Mouse (Mus musculus) neural tube, embryonic 14.5 days (tissue): ENCODE data around the gene Cgref1. TPM values are rescaled to one million over a fixed set of nuclear protein-coding genes. Genes with fewer than 3 reads are reported as not detected.

Experiments
- ATAC-seq: fragments of 200-750 bp; cut with Nextera tagmentation; 2 replicates; pipeline ENCODE4 v1.8.0; 2017; ENCODE audit warnings: low read depth, mild to moderate bottlenecking, moderate TSS enrichment, moderate library complexity
- H3K27ac ChIP-seq: fragments of 300-500 bp; sonication (generic); 2 replicates; pipeline ENCODE4 v1.5.1; 2014; ENCODE audit warnings: low read depth, mild to moderate bottlenecking, control low read depth, low read length, moderate library complexity, mixed read lengths
- H3K27me3 ChIP-seq: fragments of 300-500 bp; sonication (generic); 2 replicates; pipeline ENCODE4 v1.6.1; 2014; ENCODE audit warnings: low read length; ENCODE audit not compliant: control insufficient read depth, insufficient read depth
- H3K36me3 ChIP-seq: fragments of 300-500 bp; sonication (generic); 2 replicates; pipeline ENCODE4 v1.6.1; 2014; ENCODE audit warnings: low read length, mixed read lengths; ENCODE audit not compliant: control insufficient read depth, insufficient read depth
- H3K4me1 ChIP-seq: fragments of 300-500 bp; sonication (generic); 2 replicates; pipeline ENCODE4 v1.6.1; 2014; ENCODE audit warnings: low read length; ENCODE audit not compliant: control insufficient read depth, insufficient read depth
- H3K4me2 ChIP-seq: fragments of 300-500 bp; sonication (generic); 2 replicates; pipeline ENCODE4 v1.6.1; 2014; ENCODE audit warnings: mild to moderate bottlenecking, low read depth, low read length, control low read depth
- H3K4me3 ChIP-seq: fragments of 300-500 bp; sonication (generic); 2 replicates; pipeline ENCODE4 v1.5.1; 2014; ENCODE audit warnings: low read depth, low read length, control low read depth, mixed read lengths
- H3K9ac ChIP-seq: fragments of 300-500 bp; sonication (generic); replicated peaks from 2 replicates; pipeline ENCODE4 v1.6.1; 2014; ENCODE audit warnings: low read depth, mild to moderate bottlenecking, control low read depth, low read length, mixed read lengths
- H3K9me3 ChIP-seq: fragments of 300-500 bp; sonication (generic); 2 replicates; pipeline ENCODE4 v1.6.1; 2016; ENCODE audit warnings: low read length; ENCODE audit not compliant: control insufficient read depth
- WGBS: fragments of 180-500 bp; shearing (Covaris S2); extraction: QIAGEN DNeasy Blood & Tissue Kit; methylation state at CpG from one replicate; pipeline ENCODE4 v1.1.7; 2014; 5-methylcytosine and 5-hydroxymethylcytosine counted together
- polyA plus RNA-seq: library from polyadenylated mRNA; unstranded; fragments of >200 nt; fragmentation: Nextera tagmentation; extraction: Ambion mirVana; gene quantifications from 2 replicates; pipeline ENCODE4 v1.2.1, GENCODE M21; 2014

Cgref1 gene
- polyA plus RNA-seq, 1 experiment from 2014 or later, result 76.4 TPM

DNA sequence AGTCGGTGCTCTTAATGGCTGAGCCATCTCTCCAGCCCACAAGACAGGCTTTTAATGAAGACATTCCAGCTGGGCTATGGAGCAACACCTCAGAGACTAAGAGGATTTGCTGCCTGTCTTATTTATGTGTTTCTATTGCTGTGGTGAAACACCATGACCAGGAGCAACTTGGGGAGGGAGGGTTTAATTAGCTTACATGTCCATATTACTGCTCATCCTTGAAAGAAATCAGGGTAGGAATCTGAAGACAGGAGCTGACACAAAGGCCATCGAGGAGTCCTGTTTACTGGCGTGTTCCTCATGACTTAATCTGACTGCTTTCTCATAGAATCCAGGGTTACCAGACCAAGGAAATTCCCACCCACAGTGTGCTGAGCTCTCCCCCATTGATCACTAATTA lies 18.5 kb upstream of the Cgref1 start:
- no peak for ATAC-seq
- no peak overlapping the region for H3K4me2 ChIP-seq
- no peak overlapping the region for H3K4me3 ChIP-seq
- no peaks in the 10 kb centered on the region for H3K27me3 ChIP-seq
- H3K9me3 ChIP-seq, result no peaks in the 10 kb centered on the region
- H3K27ac ChIP-seq, result no peak overlapping the region
- no peaks in the 10 kb centered on the region for H3K36me3 ChIP-seq
- WGBS, result 60% methylated on average over 3 of the region's 3 CpGs
- H3K4me1 ChIP-seq, result peaks cover 6% of the 10 kb centered on the region
- no peak overlapping the region for H3K9ac ChIP-seq

- Histone ChIP-seq H3K4me1 (peaks cover 20% of the 10 kb centered on the region), H3K27ac (no peak overlapping the region), H3K36me3 (peaks cover 11% of the 10 kb centered on the region; the same call in 1 of the 2 replicates), H3K27me3 (no peaks in the 10 kb centered on the region), H3K9me3 (no peaks in the 10 kb centered on the region), H3K4me2 (no peak overlapping the region), H3K4me3 (no peak overlapping the region), H3K9ac (no peak overlapping the region)
- WGBS, result 81% methylated on average over 10 of the region's 10 CpGs
- ATAC-seq, result no peak
Measured at GRCm38 (mm10) chr5:30961545-30962505, 16.4 kb upstream of the Cgref1 start.

GRCm38 (mm10) chr5:30960814-30961213 lies 15.4 kb upstream of the Cgref1 start:
- Histone ChIP-seq H3K9ac (no peak overlapping the region), H3K36me3 (peaks cover 11% of the 10 kb centered on the region; the same call in 1 of the 2 replicates), H3K9me3 (no peaks in the 10 kb centered on the region), H3K4me3 (no peak overlapping the region; the same call in 1 of the 2 replicates), H3K27me3 (no peaks in the 10 kb centered on the region), H3K4me2 (peak overlapping the region; percentile 42; the same call in 1 of the 2 replicates), H3K4me1 (peaks cover 20% of the 10 kb centered on the region), H3K27ac (no peak overlapping the region)
- ATAC-seq, result no peak
- 81% methylated on average over 2 of the region's 2 CpGs for WGBS

GRCm38 (mm10) chr5:30959966-30960501 lies 14.6 kb upstream of the Cgref1 start, which contains the start of gene Preb:
Preb (minus strand) TSS chr5:30960361.
- Histone ChIP-seq H3K4me3 (peak within 1 kb of the TSS; percentile 86), H3K9me3 (no peaks in the 10 kb centered on the region), H3K4me2 (peak within 1 kb of the TSS; percentile 95), H3K4me1 (peaks cover 20% of the 10 kb centered on the region), H3K36me3 (peaks cover 17% of the 10 kb centered on the region), H3K9ac (peak within 1 kb of the TSS; percentile 89), H3K27ac (peak within 1 kb of the TSS; percentile 84), H3K27me3 (no peaks in the 10 kb centered on the region)
- ATAC-seq, result peak; percentile 96
- 0% methylated on average over 51 of the region's 56 CpGs for WGBS

GRCm38 (mm10) chr5:30959198-30959854 lies 13.9 kb upstream of the Cgref1 start:
- Histone ChIP-seq H3K27ac (peak overlapping the region; percentile 84), H3K36me3 (peaks cover 24% of the 10 kb centered on the region), H3K4me2 (peak overlapping the region; percentile 95), H3K4me1 (peaks cover 20% of the 10 kb centered on the region), H3K27me3 (no peaks in the 10 kb centered on the region), H3K4me3 (peak overlapping the region; percentile 86), H3K9me3 (no peaks in the 10 kb centered on the region), H3K9ac (peak overlapping the region; percentile 89)
- no peak for ATAC-seq
- 40% methylated on average over 19 of the region's 19 CpGs for WGBS

DNA sequence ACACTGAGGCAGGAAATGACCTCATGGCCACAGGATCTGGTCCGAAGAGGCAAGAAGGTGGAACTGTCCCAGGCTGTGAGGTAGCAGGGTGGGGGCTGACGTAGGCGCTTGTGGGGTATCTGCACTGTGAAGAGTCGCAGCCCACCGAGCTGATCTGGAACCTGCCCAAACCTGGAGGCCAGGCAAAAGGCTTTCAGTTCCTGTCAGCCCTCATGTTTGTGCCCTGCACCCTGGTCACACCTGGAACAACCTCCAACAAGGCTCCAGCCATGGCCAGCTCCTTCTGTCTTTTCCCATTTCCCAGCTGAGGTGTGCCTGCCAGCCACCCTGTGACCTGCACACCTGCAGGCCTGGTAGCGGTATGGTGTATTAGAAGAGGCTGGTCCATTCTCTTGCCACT lies 12.5 kb upstream of the Cgref1 start:
- 94% methylated on average over 6 of the region's 6 CpGs for WGBS
- Histone ChIP-seq H3K9ac (no peak overlapping the region), H3K4me1 (peaks cover 20% of the 10 kb centered on the region), H3K9me3 (no peaks in the 10 kb centered on the region), H3K27ac (no peak overlapping the region), H3K4me2 (no peak overlapping the region), H3K27me3 (no peaks in the 10 kb centered on the region), H3K4me3 (no peak overlapping the region), H3K36me3 (peaks cover 36% of the 10 kb centered on the region)
- ATAC-seq, result no peak

DNA sequence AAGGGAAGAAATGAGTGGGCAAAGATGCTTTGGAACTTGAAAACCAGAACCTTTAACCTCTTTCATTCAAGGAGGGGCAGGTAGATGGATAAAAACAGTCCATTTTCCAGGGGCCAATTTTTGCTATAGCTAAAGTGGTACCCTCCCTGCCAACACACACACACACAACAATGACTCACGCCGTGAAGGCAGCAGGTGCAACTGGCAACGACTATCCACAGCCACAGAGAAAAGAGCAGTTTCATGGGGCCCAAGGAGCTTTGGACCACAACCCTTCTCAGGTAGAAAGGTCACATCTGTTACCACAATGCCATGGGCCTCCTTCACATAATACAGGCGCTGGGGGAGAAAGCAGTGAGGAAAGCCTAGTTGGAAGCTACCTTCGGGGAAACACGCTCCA lies 10.4 kb upstream of the Cgref1 start:
- no peak overlapping the region for H3K4me2 ChIP-seq
- H3K9ac ChIP-seq, result no peak overlapping the region
- peaks cover 23% of the 10 kb centered on the region for H3K4me1 ChIP-seq
- 96% methylated on average over 6 of the region's 6 CpGs for WGBS
- peaks cover 45% of the 10 kb centered on the region for H3K36me3 ChIP-seq
- H3K27ac ChIP-seq, result no peak overlapping the region
- H3K4me3 ChIP-seq, result no peak overlapping the region
- no peak for ATAC-seq
- H3K27me3 ChIP-seq, result no peaks in the 10 kb centered on the region
- H3K9me3 ChIP-seq, result no peaks in the 10 kb centered on the region

- H3K4me3 ChIP-seq, result no peak overlapping the region
- no peak overlapping the region for H3K9ac ChIP-seq
- H3K4me1 ChIP-seq, result peaks cover 27% of the 10 kb centered on the region
- ATAC-seq, result no peak
- peaks cover 45% of the 10 kb centered on the region for H3K36me3 ChIP-seq
- no peak overlapping the region for H3K4me2 ChIP-seq
- 97% methylated on average over 9 of the region's 9 CpGs for WGBS
- no peaks in the 10 kb centered on the region for H3K27me3 ChIP-seq
- no peak overlapping the region for H3K27ac ChIP-seq
- no peaks in the 10 kb centered on the region for H3K9me3 ChIP-seq
Measured at GRCm38 (mm10) chr5:30954556-30954955, 9.2 kb upstream of the Cgref1 start.
